17 mouse cellular contexts compared by ENCODE assay signal in the genomic region with DNA sequence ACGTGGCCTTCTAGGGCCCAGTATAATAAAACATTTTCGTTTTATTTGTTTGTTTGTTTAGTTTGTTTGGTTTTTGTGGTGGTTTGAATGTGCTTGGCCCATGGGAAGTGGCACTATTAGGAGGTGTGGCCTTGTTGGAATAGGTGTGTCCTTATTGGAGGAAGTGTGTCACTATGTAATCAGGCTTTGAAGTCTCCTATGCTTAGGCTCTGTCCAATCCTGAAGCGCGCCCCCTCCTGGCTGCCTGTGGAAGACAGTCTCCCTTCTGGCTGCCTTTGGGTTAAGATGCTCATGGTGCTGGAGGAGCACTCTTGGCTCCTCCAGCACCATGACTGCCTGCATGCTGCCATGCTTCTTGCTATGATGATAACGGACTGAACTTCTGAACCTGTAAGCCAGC. TPM values are rescaled to one million over a fixed set of nuclear protein-coding genes. Genes with fewer than 3 reads are reported as not detected.
DNase-seq lines count a peak whose midpoint lies in the region.
"Had no signal": no experiment of that assay in that cellular context is flagged by ENCODE, and none has a peak within 500 bp of the region (broad histone marks: within the 10 kb centered on the region; RNA-seq: fewer than 3 reads in every experiment).

No protein-coding gene starts in this region.

- H3K36me3 ChIP-seq in heart, embryonic 10.5 days: no peaks in the 10 kb centered on the region
- H3K36me3 ChIP-seq: limb, embryonic 13.5 days had no signal

- WGBS in heart, embryonic 10.5 days: 63% methylated on average over 5 of the region's 5 CpGs

- no peaks in the 10 kb centered on the region for H3K9me3 ChIP-seq in heart, embryonic 10.5 days
- H3K9me3 ChIP-seq: limb, embryonic 13.5 days had no signal

- no peaks in the 10 kb centered on the region for H3K27me3 ChIP-seq in heart, embryonic 10.5 days (ENCODE audit: insufficient read depth, poor library complexity, severe bottlenecking)
- H3K27me3 ChIP-seq: limb, embryonic 13.5 days had no signal

- no peak overlapping the region for H3K4me3 ChIP-seq in heart, embryonic 10.5 days
- H3K4me3 ChIP-seq: gastrocnemius, adult 2 months; limb, embryonic 13.5 days had no signal

- H3K27ac ChIP-seq in heart, embryonic 10.5 days: no peak overlapping the region
- H3K27ac ChIP-seq: gastrocnemius, adult 2 months; limb, embryonic 13.5 days had no signal

- peaks cover 7% of the 10 kb centered on the region for H3K4me1 ChIP-seq in heart, embryonic 10.5 days
- H3K4me1 ChIP-seq: limb, embryonic 13.5 days had no signal

- DNase-seq in heart, embryonic 10.5 days (ENCODE audit: low spot score): peak; percentile 56
- no peak for DNase-seq in heart, adult 8-10 months (ENCODE audit: low spot score)
- DNase-seq in lung, postnatal 10 days: peak; percentile 32
- no peak for DNase-seq in lung, postnatal 14 days
- peak; percentile 10 for DNase-seq in c-Kit-positive CD71-positive TER-119-positive erythroid progenitor cells, embryonic 14.5 days (ENCODE audit: low spot score)
- peak; percentile 25 for DNase-seq in thymus, postnatal 25 days
- DNase-seq in right cerebral cortex, adult 2 months (ENCODE audit: low spot score in 2 of 2): no peak
- no peak for DNase-seq in right cerebral cortex, postnatal 36 days (ENCODE audit: low spot score in 2 of 2)
- DNase-seq: adrenal gland, adult 8-10 months; cerebellum, postnatal 36 days; gastrocnemius, adult 2 months; kidney, adult 9 months had no signal

RNA-seq across cellular contexts. Expression of a gene that starts 5.9 kb away (rescaled TPM):
- polyA plus RNA-seq in heart, embryonic 10.5 days (2016; fragmentation: Nextera tagmentation; extraction: Ambion mirVana): 0.11 TPM in 1 of 2 replicates, not detected in the other
- total RNA-seq in heart, adult 8-10 months (2022): not detected
- total RNA-seq: gastrocnemius, adult 2 months; megakaryocyte-erythroid progenitor cell, adult 5-6 weeks had no signal
- polyA plus RNA-seq: heart, postnatal 0 days; neural tube, embryonic 14.5 days; spleen, adult 2 months had no signal

RNA-seq across cellular contexts. Expression of a gene that starts 36.7 kb away (rescaled TPM):
- polyA plus RNA-seq in heart, embryonic 10.5 days (2016; fragmentation: Nextera tagmentation; extraction: Ambion mirVana): 0.80 and 12.9 TPM in 2 replicates
- total RNA-seq in heart, adult 8-10 months (2022): under 1 TPM in 3 of 4 experiments, not detected in 1; 0.19 to 0.22 (median 0.19) TPM
- total RNA-seq: gastrocnemius, adult 2 months; megakaryocyte-erythroid progenitor cell, adult 5-6 weeks had no signal

RNA-seq across cellular contexts. Expression of a gene that starts 46.5 kb away (rescaled TPM):
- 18.6 and 24.6 TPM in 2 replicates for polyA plus RNA-seq in heart, embryonic 10.5 days (2016; fragmentation: Nextera tagmentation; extraction: Ambion mirVana)
- 10 to 100 TPM in 1 of 4 experiments, 1 to 10 TPM in 3; 6.7 to 11.7 (median 7.7) TPM for total RNA-seq in heart, adult 8-10 months (2022)

Comparison
In these comparisons a context has a peak if more than half of its experiments do, and no peak if none do; other contexts are left out.
1. DNase-seq: peak in heart, embryonic 10.5 days (single experiment), lung, postnatal 10 days (single experiment), c-Kit-positive CD71-positive TER-119-positive erythroid progenitor cells, embryonic 14.5 days (single experiment) and thymus, postnatal 25 days (single experiment); none in heart, adult 8-10 months (single experiment), lung, postnatal 14 days (single experiment), right cerebral cortex, adult 2 months (0 of 2) and right cerebral cortex, postnatal 36 days (0 of 2).